Mouse (Mus musculus) myocyte (in vitro differentiated cells): ENCODE measurements around the gene Btk. TPM values are rescaled to one million over a fixed set of nuclear protein-coding genes. Genes with fewer than 3 reads are reported as not detected.
A peak's percentile ranks its signal among the peaks of the same experiment; 100 is the strongest.

ENCODE experiments used
- H3K27me3 ChIP-seq: one replicate; pipeline ENCODE4 v1.6.1; 2011; ENCODE audit not compliant: control insufficient read depth, insufficient read depth, insufficient read length
- H3K36me3 ChIP-seq: one replicate; pipeline ENCODE4 v1.6.1; 2011; ENCODE audit not compliant: control insufficient read depth, insufficient read depth
- H3K4me2 ChIP-seq: one replicate; pipeline ENCODE4 v1.6.1; 2011; ENCODE audit warnings: low read depth, control low read depth
- H3K4me3 ChIP-seq: one replicate; pipeline ENCODE4 v1.5.1; 2011; ENCODE audit warnings: mild to moderate bottlenecking, control low read depth, moderate library complexity
- H3K79me2 ChIP-seq: one replicate; pipeline ENCODE4 v1.6.1; 2011; ENCODE audit not compliant: control insufficient read depth, insufficient read depth
- H3ac ChIP-seq: one replicate; pipeline ENCODE4 v1.6.1; 2011; ENCODE audit not compliant: control insufficient read depth, insufficient read length
- CEBPB ChIP-seq: IDR thresholded peaks from 2 replicates; pipeline ENCODE4 v1.6.1; 2011; ENCODE audit warnings: mild to moderate bottlenecking, moderate library complexity; ENCODE audit not compliant: poor library complexity, insufficient read depth, severe bottlenecking
- E2F4 ChIP-seq: IDR thresholded peaks from one replicate; pipeline ENCODE4 v1.6.1; 2011; ENCODE audit warnings: mild to moderate bottlenecking, control low read depth, moderate library complexity; ENCODE audit not compliant: insufficient read depth
- MAX ChIP-seq: IDR thresholded peaks from one replicate; pipeline ENCODE4 v1.6.1; 2011; ENCODE audit warnings: low read depth, mild to moderate bottlenecking, control low read depth
- MYOD1 ChIP-seq, 3 experiments: IDR thresholded peaks; one replicate each; pipeline ENCODE4 v1.6.1; 2011; ENCODE audit warnings: control low read depth in 2 of 3, low read depth in 2 of 3, mild to moderate bottlenecking in 2 of 3, moderate library complexity in 1 of 3; ENCODE audit not compliant: insufficient read length in 2 of 3, control insufficient read depth in 1 of 3
- MYOG ChIP-seq, 3 experiments: IDR thresholded peaks; one replicate each; pipeline ENCODE4 v1.6.1; 2011; ENCODE audit warnings: control low read depth in 2 of 3, low read depth in 2 of 3, mild to moderate bottlenecking in 2 of 3; ENCODE audit not compliant: insufficient read length in 2 of 3, control insufficient read depth in 1 of 3, insufficient read depth in 1 of 3
- POLR2A ChIP-seq: IDR thresholded peaks from one replicate; pipeline ENCODE4 v1.6.1; 2011; ENCODE audit warnings: low read depth, mild to moderate bottlenecking, control low read depth, moderate library complexity; ENCODE audit not compliant: insufficient read length
- POLR2AphosphoS2 ChIP-seq: IDR thresholded peaks from one replicate; pipeline ENCODE4 v1.6.1; 2011; ENCODE audit warnings: low read depth, control low read depth; ENCODE audit not compliant: insufficient read length
- REST ChIP-seq: IDR thresholded peaks from one replicate; pipeline ENCODE4 v1.6.1; 2011; ENCODE audit warnings: mild to moderate bottlenecking, control low read depth, moderate library complexity; ENCODE audit not compliant: insufficient read depth, insufficient read length
- SRF ChIP-seq: IDR thresholded peaks from one replicate; pipeline ENCODE4 v1.6.1; 2011; ENCODE audit warnings: low read depth; ENCODE audit not compliant: control insufficient read depth, insufficient read length
- TCF12 ChIP-seq: IDR thresholded peaks from one replicate; pipeline ENCODE4 v1.6.1; 2011; ENCODE audit warnings: mild to moderate bottlenecking, control low read depth; ENCODE audit not compliant: poor library complexity, insufficient read depth, severe bottlenecking
- TCF3 ChIP-seq: IDR thresholded peaks from one replicate; pipeline ENCODE4 v1.6.1; 2011; ENCODE audit warnings: low read depth, control low read depth; ENCODE audit not compliant: insufficient read length
- USF1 ChIP-seq: IDR thresholded peaks from one replicate; pipeline ENCODE4 v1.6.1; 2011; ENCODE audit warnings: low read depth, mild to moderate bottlenecking, control low read depth, moderate library complexity
- polyA plus RNA-seq: library from polyadenylated mRNA; unstranded; fragments of >200 nt; fragmentation: generic; extraction: Trizol; gene quantifications from one replicate; pipeline ENCODE4 v1.2.1, GENCODE M21; 2012; ENCODE audit warnings: missing spikeins

Btk gene
- polyA plus RNA-seq, 1 experiment, result not detected

GRCm38 (mm10) chrX:134599922-134600565, 16.7 kb upstream of the Btk start:
- peak overlapping the region; percentile 78 for H3K4me2 ChIP-seq
- no peaks in the 10 kb centered on the region for H3K27me3 ChIP-seq
- H3ac ChIP-seq, result no peak overlapping the region
- H3K4me3 ChIP-seq, result peak overlapping the region; percentile 66
- H3K36me3 ChIP-seq, result no peaks in the 10 kb centered on the region
- peaks cover 30% of the 10 kb centered on the region for H3K79me2 ChIP-seq
- TF ChIP-seq CEBPB (peak; percentile 44; the same call in 1 of the 2 replicates), MYOG (IDR thresholded peaks at IDR 0.05; ENCODE audit: control insufficient read depth in 1 of 3, insufficient read depth in 1 of 3, insufficient read length in 2 of 3, low read depth in 2 of 3) (no peak)

- peaks cover 7% of the 10 kb centered on the region for H3K36me3 ChIP-seq
- no peaks in the 10 kb centered on the region for H3K27me3 ChIP-seq
- no peak overlapping the region for H3K4me3 ChIP-seq
- no peak overlapping the region for H3K4me2 ChIP-seq
- peaks cover 19% of the 10 kb centered on the region for H3K79me2 ChIP-seq
- H3ac ChIP-seq, result no peak overlapping the region
- TF ChIP-seq POLR2AphosphoS2, result peak; percentile 48
- no peak for TF ChIP-seq REST
Measured at GRCm38 (mm10) chrX:134589836-134590235, 6.5 kb upstream of the Btk start.

GRCm38 (mm10) chrX:134588997-134589396, 5.6 kb upstream of the Btk start:
- Histone ChIP-seq H3K36me3 (peaks cover 7% of the 10 kb centered on the region), H3K27me3 (no peaks in the 10 kb centered on the region), H3ac (no peak overlapping the region), H3K4me2 (no peak overlapping the region), H3K4me3 (no peak overlapping the region), H3K79me2 (peaks cover 19% of the 10 kb centered on the region)
- no peak for TF ChIP-seq E2F4
- TF ChIP-seq REST, result no peak
- no peak for TF ChIP-seq MYOG (IDR thresholded peaks at IDR 0.05; ENCODE audit: control insufficient read depth in 1 of 3, insufficient read depth in 1 of 3, insufficient read length in 2 of 3, low read depth in 2 of 3)
- TF ChIP-seq SRF, result no peak

GRCm38 (mm10) chrX:134588261-134588660, 4.9 kb upstream of the Btk start:
- no peak for TF ChIP-seq CEBPB
- TF ChIP-seq POLR2AphosphoS2, result no peak
- TF ChIP-seq MYOG (IDR thresholded peaks at IDR 0.05; ENCODE audit: control insufficient read depth in 1 of 3, insufficient read depth in 1 of 3, insufficient read length in 2 of 3, low read depth in 2 of 3), result no peak
- TF ChIP-seq SRF, result no peak
- no peak for TF ChIP-seq MYOD1 (IDR thresholded peaks at IDR 0.05; ENCODE audit: control insufficient read depth in 1 of 3, insufficient read length in 2 of 3, low read depth in 2 of 3)
- no peak for TF ChIP-seq MAX
- no peak for TF ChIP-seq TCF3
- no peak for TF ChIP-seq USF1
- TF ChIP-seq POLR2A, result no peak
- TF ChIP-seq E2F4, result no peak
- H3K79me2 ChIP-seq, result peaks cover 19% of the 10 kb centered on the region

GRCm38 (mm10) chrX:134586447-134586846, 3.1 kb upstream of the Btk start:
- TF ChIP-seq MAX, result no peak
- TF ChIP-seq TCF12, result no peak
- no peak for TF ChIP-seq CEBPB
- no peak for TF ChIP-seq POLR2A
- TF ChIP-seq E2F4, result no peak
- peak overlapping the region; percentile 81 for H3K4me2 ChIP-seq

More at GRCm38 (mm10) chrX:134588261-134588660, 4.9 kb upstream of the Btk start:
- Histone ChIP-seq H3K36me3 (peaks cover 7% of the 10 kb centered on the region), H3K4me2 (no peak overlapping the region), H3K27me3 (no peaks in the 10 kb centered on the region), H3K4me3 (no peak overlapping the region), H3ac (no peak overlapping the region)

More at GRCm38 (mm10) chrX:134586447-134586846, 3.1 kb upstream of the Btk start:
- Histone ChIP-seq H3K27me3 (no peaks in the 10 kb centered on the region), H3K79me2 (peaks cover 19% of the 10 kb centered on the region), H3K4me3 (peak overlapping the region; percentile 65), H3ac (peak overlapping the region; percentile 30), H3K36me3 (peaks cover 7% of the 10 kb centered on the region)
